Mouse (Mus musculus): Measurements from ENCODE around the gene Gpc6. TPM values are rescaled to one million over a fixed set of nuclear protein-coding genes. Genes with fewer than 3 reads are reported as not detected.

Gene Gpc6
- total and polyA plus RNA-seq, 3 experiments = not detected

GRCm38 (mm10) chr14:117807846-117808245 lies 882.7 kb downstream of the Gpc6 start (continued):
- no peak for TF ChIP-seq ELF1 (IDR thresholded peaks at IDR 0.05; ENCODE audit: low read depth, low read length)

- H3K36me3 ChIP-seq (ENCODE audit: control insufficient read depth in 1 of 2, insufficient read depth in 2 of 2, low read length in 2 of 2) = no peaks in the 10 kb centered on the region
- no peaks in the 10 kb centered on the region for H3K27me3 ChIP-seq (ENCODE audit: control insufficient read depth in 1 of 2, insufficient read depth in 2 of 2, low read length in 2 of 2)
- no peaks in the 10 kb centered on the region for H3K79me2 ChIP-seq (ENCODE audit: control insufficient read depth, insufficient read depth, low read length, poor library complexity)
- no peaks in the 10 kb centered on the region for H3K9me3 ChIP-seq (replicated peaks; ENCODE audit: insufficient read depth, low read length)
- no peak for TF ChIP-seq KAT2A (conservative IDR thresholded peaks at IDR 0.05; ENCODE audit: low read depth, low read length)
- no peak for DNase-seq (ENCODE audit: low read depth, low spot score)
- H3K9ac ChIP-seq (ENCODE audit: control insufficient read depth, low read depth, low read length, poor library complexity, severe bottlenecking) = no peak overlapping the region
- no peaks in the 10 kb centered on the region for H3K4me1 ChIP-seq (ENCODE audit: control insufficient read depth in 1 of 2, insufficient read depth in 2 of 2, low read length in 2 of 2)
- H3K4me3 ChIP-seq (ENCODE audit: control insufficient read depth in 1 of 2, insufficient read depth in 1 of 2, low read depth in 2 of 2, low read length in 2 of 2) = no peak overlapping the region
- no peak overlapping the region for H3K27ac ChIP-seq (ENCODE audit: control insufficient read depth, low read depth, low read length)
Observed at GRCm38 (mm10) chr14:117808326-117808725, 883.2 kb downstream of the Gpc6 start.

GRCm38 (mm10) chr14:117810321-117811270 lies 885.5 kb downstream of the Gpc6 start:
- no peak for DNase-seq (ENCODE audit: low read depth, low spot score)
- no peaks in the 10 kb centered on the region for H3K36me3 ChIP-seq (ENCODE audit: control insufficient read depth in 1 of 2, insufficient read depth in 2 of 2, low read length in 2 of 2)

GRCm38 (mm10) chr14:117813473-117813872 lies 888.4 kb downstream of the Gpc6 start:
- TF ChIP-seq EP300 (IDR thresholded peaks at IDR 0.05; ENCODE audit: low read depth in 1 of 2, low read length in 2 of 2) (no peak), ZNF384 (IDR thresholded peaks at IDR 0.05; ENCODE audit: low read depth, low read length) (no peak), TBP (IDR thresholded peaks at IDR 0.05; ENCODE audit: low read depth, low read length) (no peak), SIN3A (IDR thresholded peaks at IDR 0.05; ENCODE audit: low read length) (no peak), ZMIZ1 (IDR thresholded peaks at IDR 0.05; ENCODE audit: low read depth, low read length) (no peak), POLR2AphosphoS5 (IDR thresholded peaks at IDR 0.05; ENCODE audit: borderline replicate concordance, low read depth, low read length) (no peak), GABPA (IDR thresholded peaks at IDR 0.05; ENCODE audit: low read depth, low read length) (no peak), MYB (IDR thresholded peaks at IDR 0.05; ENCODE audit: low read depth, low read length) (no peak)
- Histone ChIP-seq H3K9ac (ENCODE audit: control insufficient read depth, low read depth, low read length, poor library complexity, severe bottlenecking) (no peak overlapping the region), H3K79me2 (ENCODE audit: control insufficient read depth, insufficient read depth, low read length, poor library complexity) (no peaks in the 10 kb centered on the region), H3K36me3 (ENCODE audit: control insufficient read depth in 1 of 2, insufficient read depth in 2 of 2, low read length in 2 of 2) (no peaks in the 10 kb centered on the region), H3K4me3 (ENCODE audit: control insufficient read depth in 1 of 2, insufficient read depth in 1 of 2, low read depth in 2 of 2, low read length in 2 of 2) (no peak overlapping the region), H3K27ac (ENCODE audit: control insufficient read depth, low read depth, low read length) (no peak overlapping the region), H3K4me1 (ENCODE audit: control insufficient read depth in 1 of 2, insufficient read depth in 2 of 2, low read length in 2 of 2) (no peaks in the 10 kb centered on the region), H3K9me3 (replicated peaks; ENCODE audit: insufficient read depth, low read length) (no peaks in the 10 kb centered on the region), H3K27me3 (ENCODE audit: control insufficient read depth in 1 of 2, insufficient read depth in 2 of 2, low read length in 2 of 2) (no peaks in the 10 kb centered on the region)
- no peak for DNase-seq (ENCODE audit: low read depth, low spot score)

More at GRCm38 (mm10) chr14:117810321-117811270, 885.5 kb downstream of the Gpc6 start:
- H3K79me2 ChIP-seq (ENCODE audit: control insufficient read depth, insufficient read depth, low read length, poor library complexity) = no peaks in the 10 kb centered on the region
- no peak overlapping the region for H3K9ac ChIP-seq (ENCODE audit: control insufficient read depth, low read depth, low read length, poor library complexity, severe bottlenecking)
- H3K9me3 ChIP-seq (replicated peaks; ENCODE audit: insufficient read depth, low read length) = no peaks in the 10 kb centered on the region
- no peaks in the 10 kb centered on the region for H3K4me1 ChIP-seq (ENCODE audit: control insufficient read depth in 1 of 2, insufficient read depth in 2 of 2, low read length in 2 of 2)
- no peak overlapping the region for H3K4me3 ChIP-seq (ENCODE audit: control insufficient read depth in 1 of 2, insufficient read depth in 1 of 2, low read depth in 2 of 2, low read length in 2 of 2)
- TF ChIP-seq USF2 (IDR thresholded peaks at IDR 0.05; ENCODE audit: borderline replicate concordance in 1 of 2, insufficient read depth in 1 of 2, low read depth in 1 of 2, low read length in 2 of 2) (no peak), GABPA (IDR thresholded peaks at IDR 0.05; ENCODE audit: low read depth, low read length) (no peak), RAD21 (IDR thresholded peaks at IDR 0.05; ENCODE audit: low read depth, low read length) (no peak), ZMIZ1 (IDR thresholded peaks at IDR 0.05; ENCODE audit: low read depth, low read length) (no peak), BHLHE40 (IDR thresholded peaks at IDR 0.05; ENCODE audit: borderline replicate concordance, low read depth, low read length) (no peak), CTCF (IDR thresholded peaks at IDR 0.05 in 2 of 3, conservative IDR thresholded peaks at IDR 0.05 in 1 of 3; ENCODE audit: control insufficient read depth in 1 of 3, insufficient read depth in 1 of 3, low read depth in 2 of 3, low read length in 3 of 3, poor library complexity in 1 of 3, severe bottlenecking in 1 of 3) (no peak), POLR2A (IDR thresholded peaks at IDR 0.05; ENCODE audit: control insufficient read depth in 1 of 2, insufficient read depth in 1 of 2, low read depth in 1 of 2, low read length in 2 of 2, poor library complexity in 1 of 2) (no peak), MEF2A (IDR thresholded peaks at IDR 0.05; ENCODE audit: extremely low read depth, insufficient replicate concordance, low read depth, low read length, poor library complexity, severe bottlenecking) (no peak), GATA1 (IDR thresholded peaks at IDR 0.05; ENCODE audit: low read depth, low read length) (no peak), MYB (IDR thresholded peaks at IDR 0.05; ENCODE audit: low read depth, low read length) (no peak), RCOR1 (IDR thresholded peaks at IDR 0.05; ENCODE audit: low read depth, low read length) (no peak), CHD2 (IDR thresholded peaks at IDR 0.05; ENCODE audit: low read length) (no peak), MAZ (IDR thresholded peaks at IDR 0.05; ENCODE audit: low read depth, low read length) (no peak), SIN3A (IDR thresholded peaks at IDR 0.05; ENCODE audit: low read length) (no peak), NELFE (IDR thresholded peaks at IDR 0.05; ENCODE audit: low read depth, low read length) (no peak), ELF1 (IDR thresholded peaks at IDR 0.05; ENCODE audit: low read depth, low read length) (no peak)
- H3K27me3 ChIP-seq (ENCODE audit: control insufficient read depth in 1 of 2, insufficient read depth in 2 of 2, low read length in 2 of 2) = no peaks in the 10 kb centered on the region
- H3K27ac ChIP-seq (ENCODE audit: control insufficient read depth, low read depth, low read length) = no peak overlapping the region
